Mouse (Mus musculus): ENCODE results near the gene Mb21d2. TPM values are rescaled to one million over a fixed set of nuclear protein-coding genes. Genes with fewer than 3 reads are reported as not detected.

Gene Mb21d2
- polyA plus RNA-seq, 2 experiments: 9.9 to 11.8 TPM

- Histone ChIP-seq H3K4me2 (replicated peaks; ENCODE audit: low read depth, low read length, severe bottlenecking) (peak overlapping the region; percentile 81), H3K4me3 (replicated peaks; ENCODE audit: low read length) (peak overlapping the region; percentile 87), H3K9ac (ENCODE audit: low read depth, low read length, severe bottlenecking) (peak overlapping the region; percentile 87), H3K27ac (replicated peaks; ENCODE audit: low read depth, low read length) (peak overlapping the region; percentile 83), H3K36me3 (ENCODE audit: control insufficient read depth, insufficient read depth, low read length) (no peaks in the 10 kb centered on the region), H3K27me3 (ENCODE audit: control insufficient read depth, insufficient read depth, low read length) (no peaks in the 10 kb centered on the region), H3K4me1 (ENCODE audit: control insufficient read depth, insufficient read depth, low read length) (peaks cover 17% of the 10 kb centered on the region; the same call in 1 of the 2 replicates), H3K9me3 (ENCODE audit: control insufficient read depth, low read length) (no peaks in the 10 kb centered on the region)
- TF ChIP-seq POLR2A (IDR thresholded peaks at IDR 0.05; ENCODE audit: borderline replicate concordance, extremely low read depth, insufficient read depth, insufficient read length): no peak
- peak; percentile 75 for DNase-seq (ENCODE audit: low spot score)
- ATAC-seq (ENCODE audit: low FRiP score, low read depth): peak; percentile 52
- under 1% methylated on average over 33 of the region's 66 CpGs for WGBS
Measured at GRCm38 (mm10) chr16:28929686-28930291, 316 bp upstream of the Mb21d2 start.

GRCm38 (mm10) chr16:28928466-28928814 lies 1.0 kb downstream of the Mb21d2 start:
- ATAC-seq (ENCODE audit: low FRiP score, low read depth) (peak; percentile 34), DNase-seq (ENCODE audit: low spot score) (peak; percentile 56)
- peaks cover 17% of the 10 kb centered on the region; the same call in 1 of the 2 replicates for H3K4me1 ChIP-seq (ENCODE audit: control insufficient read depth, insufficient read depth, low read length)
- H3K4me3 ChIP-seq (replicated peaks; ENCODE audit: low read length): peak overlapping the region; percentile 87
- H3K4me2 ChIP-seq (replicated peaks; ENCODE audit: low read depth, low read length, severe bottlenecking): peak overlapping the region; percentile 81
- under 1% methylated on average over 10 of the region's 10 CpGs for WGBS
- no peaks in the 10 kb centered on the region for H3K9me3 ChIP-seq (ENCODE audit: control insufficient read depth, low read length)
- peak overlapping the region; percentile 87 for H3K9ac ChIP-seq (ENCODE audit: low read depth, low read length, severe bottlenecking)
- H3K36me3 ChIP-seq (ENCODE audit: control insufficient read depth, insufficient read depth, low read length): no peaks in the 10 kb centered on the region
- no peaks in the 10 kb centered on the region for H3K27me3 ChIP-seq (ENCODE audit: control insufficient read depth, insufficient read depth, low read length)
- no peak overlapping the region for H3K27ac ChIP-seq (replicated peaks; ENCODE audit: low read depth, low read length)
- no peak for TF ChIP-seq POLR2A (IDR thresholded peaks at IDR 0.05; ENCODE audit: borderline replicate concordance, extremely low read depth, insufficient read depth, insufficient read length)

GRCm38 (mm10) chr16:28927381-28927780 lies 2.1 kb downstream of the Mb21d2 start:
- H3K36me3 ChIP-seq (ENCODE audit: control insufficient read depth, insufficient read depth, low read length): no peaks in the 10 kb centered on the region
- peak overlapping the region; percentile 81 for H3K4me2 ChIP-seq (replicated peaks; ENCODE audit: low read depth, low read length, severe bottlenecking)
- no peaks in the 10 kb centered on the region for H3K27me3 ChIP-seq (ENCODE audit: control insufficient read depth, insufficient read depth, low read length)
- peak overlapping the region; percentile 87; the same call in 1 of the 2 replicates for H3K4me3 ChIP-seq (replicated peaks; ENCODE audit: low read length)
- no peak for TF ChIP-seq POLR2A (IDR thresholded peaks at IDR 0.05; ENCODE audit: borderline replicate concordance, extremely low read depth, insufficient read depth, insufficient read length)
- ATAC-seq (ENCODE audit: low FRiP score, low read depth): no peak
- H3K27ac ChIP-seq (replicated peaks; ENCODE audit: low read depth, low read length): no peak overlapping the region
- H3K9ac ChIP-seq (ENCODE audit: low read depth, low read length, severe bottlenecking): no peak overlapping the region
- peaks cover 17% of the 10 kb centered on the region; the same call in 1 of the 2 replicates for H3K4me1 ChIP-seq (ENCODE audit: control insufficient read depth, insufficient read depth, low read length)
- 22% methylated on average over 9 of the region's 9 CpGs for WGBS
- H3K9me3 ChIP-seq (ENCODE audit: control insufficient read depth, low read length): no peaks in the 10 kb centered on the region
- no peak for DNase-seq (ENCODE audit: low spot score)

- 35% methylated on average over 11 of the region's 11 CpGs for WGBS
- TF ChIP-seq POLR2A (IDR thresholded peaks at IDR 0.05; ENCODE audit: borderline replicate concordance, extremely low read depth, insufficient read depth, insufficient read length): no peak
- peak; percentile 68 for ATAC-seq (ENCODE audit: low FRiP score, low read depth)
Measured at GRCm38 (mm10) chr16:28919320-28919885, 10.1 kb downstream of the Mb21d2 start.

GRCm38 (mm10) chr16:28915362-28915761 lies 14.1 kb downstream of the Mb21d2 start:
- 48% methylated on average over 7 of the region's 7 CpGs for WGBS

More at GRCm38 (mm10) chr16:28919320-28919885, 10.1 kb downstream of the Mb21d2 start:
- Histone ChIP-seq H3K27ac (replicated peaks; ENCODE audit: low read depth, low read length) (no peak overlapping the region), H3K36me3 (ENCODE audit: control insufficient read depth, insufficient read depth, low read length) (no peaks in the 10 kb centered on the region), H3K9me3 (ENCODE audit: control insufficient read depth, low read length) (no peaks in the 10 kb centered on the region), H3K4me2 (replicated peaks; ENCODE audit: low read depth, low read length, severe bottlenecking) (no peak overlapping the region), H3K4me3 (replicated peaks; ENCODE audit: low read length) (no peak overlapping the region), H3K27me3 (ENCODE audit: control insufficient read depth, insufficient read depth, low read length) (no peaks in the 10 kb centered on the region), H3K4me1 (ENCODE audit: control insufficient read depth, insufficient read depth, low read length) (peaks cover 3% of the 10 kb centered on the region; the same call in 1 of the 2 replicates), H3K9ac (ENCODE audit: low read depth, low read length, severe bottlenecking) (no peak overlapping the region)
- peak; percentile 35 for DNase-seq (ENCODE audit: low spot score)

More at GRCm38 (mm10) chr16:28915362-28915761, 14.1 kb downstream of the Mb21d2 start:
- H3K27me3 ChIP-seq (ENCODE audit: control insufficient read depth, insufficient read depth, low read length): no peaks in the 10 kb centered on the region
- H3K36me3 ChIP-seq (ENCODE audit: control insufficient read depth, insufficient read depth, low read length): no peaks in the 10 kb centered on the region
- peaks cover 3% of the 10 kb centered on the region; the same call in 1 of the 2 replicates for H3K4me1 ChIP-seq (ENCODE audit: control insufficient read depth, insufficient read depth, low read length)
- H3K9me3 ChIP-seq (ENCODE audit: control insufficient read depth, low read length): no peaks in the 10 kb centered on the region
- DNase-seq (ENCODE audit: low spot score) (no peak), ATAC-seq (ENCODE audit: low FRiP score, low read depth) (no peak)
- no peak overlapping the region for H3K27ac ChIP-seq (replicated peaks; ENCODE audit: low read depth, low read length)
- no peak for TF ChIP-seq POLR2A (IDR thresholded peaks at IDR 0.05; ENCODE audit: borderline replicate concordance, extremely low read depth, insufficient read depth, insufficient read length)
- no peak overlapping the region for H3K4me2 ChIP-seq (replicated peaks; ENCODE audit: low read depth, low read length, severe bottlenecking)
- no peak overlapping the region for H3K4me3 ChIP-seq (replicated peaks; ENCODE audit: low read length)
- H3K9ac ChIP-seq (ENCODE audit: low read depth, low read length, severe bottlenecking): no peak overlapping the region
